Mouse (Mus musculus): ENCODE measurements around the gene Igdcc4.

Igdcc4 gene

DNA sequence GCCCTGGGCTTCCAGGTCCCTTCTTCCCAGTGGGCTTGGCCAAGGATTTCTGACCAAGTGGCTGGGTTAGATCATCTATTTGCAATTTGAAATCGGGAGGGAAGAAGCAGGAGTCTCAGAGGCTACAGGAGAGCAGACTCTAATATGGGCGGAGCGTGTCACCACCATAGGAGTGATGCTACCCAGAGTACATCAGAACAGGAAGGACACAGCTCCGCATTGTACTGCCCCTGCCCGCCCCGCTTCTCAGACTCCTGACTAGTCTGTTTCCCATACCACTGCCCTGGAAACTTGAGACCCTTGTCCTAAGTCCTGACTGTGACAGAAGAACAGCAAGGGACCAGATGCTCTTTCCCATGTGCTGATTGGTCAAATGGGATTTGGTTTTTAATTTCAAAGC lies 56.3 kb downstream of the Igdcc4 start:
- no peak for DNase-seq (ENCODE audit: low spot score)

DNA sequence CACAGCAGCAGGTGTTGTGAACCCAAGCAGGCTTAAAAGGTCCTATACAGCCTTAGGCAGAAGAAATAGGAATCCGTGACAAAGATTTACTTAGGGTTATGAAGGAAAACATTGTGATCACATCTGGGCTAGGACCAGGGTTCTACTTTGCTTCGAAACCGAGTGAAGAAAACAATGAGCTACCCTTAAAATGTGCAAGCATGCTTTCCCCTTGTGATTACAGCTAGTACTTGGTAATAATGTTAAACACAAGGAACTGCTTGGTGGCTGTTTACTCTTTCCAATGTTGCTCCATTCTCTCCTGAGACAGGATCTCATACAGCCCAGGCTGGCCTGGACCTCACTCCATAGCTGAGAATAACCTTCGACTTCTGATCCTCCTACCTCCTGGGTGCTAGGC lies 59.9 kb downstream of the Igdcc4 start:
- DNase-seq (ENCODE audit: low spot score), result no peak

DNA sequence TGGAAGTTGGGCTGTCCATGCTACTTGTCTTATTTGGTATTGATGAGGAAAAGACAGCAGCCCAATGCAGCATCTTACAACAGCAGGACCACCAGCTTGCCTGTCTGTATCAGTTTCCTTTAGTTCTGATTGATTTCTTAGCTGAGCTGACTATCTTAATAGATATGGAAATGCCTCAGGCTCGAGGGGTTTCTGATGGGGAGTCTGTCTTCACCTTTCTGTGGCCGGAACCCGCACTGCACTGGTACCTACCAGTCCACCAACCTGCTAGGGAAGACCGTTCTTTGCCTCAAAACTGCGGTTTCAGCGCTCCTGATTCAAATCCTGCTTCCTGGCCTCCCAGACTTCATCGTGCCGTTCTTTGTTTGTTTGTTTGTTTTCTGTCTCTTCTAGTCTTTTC lies 60.6 kb downstream of the Igdcc4 start:
- no peak for DNase-seq (ENCODE audit: low spot score)

DNA sequence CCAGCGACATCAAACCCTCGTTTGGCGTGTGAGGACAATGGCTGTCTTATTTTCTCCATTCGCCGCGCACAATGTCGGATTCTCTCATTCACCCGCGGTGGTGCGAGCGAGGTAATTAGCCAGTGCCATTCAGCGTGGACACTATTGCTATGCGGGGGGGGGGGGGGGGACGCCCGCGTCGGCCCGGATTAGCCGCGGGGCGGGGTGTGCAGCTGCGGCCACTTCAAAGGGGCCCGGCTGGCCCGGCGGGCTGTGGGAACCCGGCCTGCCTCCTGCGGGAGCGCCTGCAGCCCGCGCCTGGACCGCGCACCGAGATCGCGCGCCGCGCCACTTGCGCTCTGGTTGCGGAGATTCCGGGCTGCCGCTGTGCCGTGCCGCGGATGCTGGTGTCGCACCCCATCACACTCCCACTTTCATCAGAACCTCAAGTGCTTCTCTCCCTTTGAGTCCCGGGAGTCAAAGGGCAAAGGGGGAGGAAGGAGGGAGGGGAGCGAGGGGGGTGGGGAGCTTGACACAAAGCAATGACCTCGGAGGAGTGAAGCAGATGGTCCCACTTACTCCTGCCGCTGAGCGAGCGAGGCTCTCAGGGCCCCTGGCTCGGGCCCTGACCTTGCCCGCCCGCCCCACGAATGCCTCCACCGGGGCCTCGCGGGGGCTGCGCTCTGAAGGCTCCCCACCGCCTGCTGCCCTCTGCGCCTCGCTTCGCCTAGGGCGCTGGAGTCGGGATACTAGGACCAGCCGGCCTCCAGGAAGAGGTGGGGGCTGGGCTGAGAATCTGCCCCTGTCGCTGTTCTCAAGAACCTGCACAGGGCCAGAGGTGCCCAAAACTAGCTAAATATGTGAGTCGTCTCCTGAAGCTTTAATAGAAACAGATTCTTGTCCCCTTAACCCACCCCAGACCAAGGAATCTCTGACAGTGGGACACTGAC lies 61.7 kb downstream of the Igdcc4 start:
- no peak for DNase-seq (ENCODE audit: low spot score)

DNA sequence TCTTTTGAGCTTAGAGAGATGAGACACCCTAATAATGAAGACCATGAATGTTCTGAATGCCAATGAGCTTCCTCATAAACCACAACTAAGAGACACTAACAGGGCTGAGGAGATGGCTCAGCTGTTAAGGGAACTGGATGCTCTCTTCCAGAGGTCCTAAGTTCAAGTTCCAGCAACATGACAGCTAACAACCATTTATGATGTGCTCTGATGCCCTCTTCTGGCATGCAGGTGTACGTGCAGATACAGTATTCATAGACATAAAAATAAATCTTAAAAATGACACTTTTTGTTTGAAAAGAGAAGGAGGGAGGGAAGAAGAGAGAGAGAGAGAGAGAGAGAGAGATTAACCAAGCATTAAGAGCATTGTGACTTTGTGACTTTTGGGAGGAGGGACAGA lies 63.6 kb downstream of the Igdcc4 start:
- no peak for DNase-seq (ENCODE audit: low spot score)

DNA sequence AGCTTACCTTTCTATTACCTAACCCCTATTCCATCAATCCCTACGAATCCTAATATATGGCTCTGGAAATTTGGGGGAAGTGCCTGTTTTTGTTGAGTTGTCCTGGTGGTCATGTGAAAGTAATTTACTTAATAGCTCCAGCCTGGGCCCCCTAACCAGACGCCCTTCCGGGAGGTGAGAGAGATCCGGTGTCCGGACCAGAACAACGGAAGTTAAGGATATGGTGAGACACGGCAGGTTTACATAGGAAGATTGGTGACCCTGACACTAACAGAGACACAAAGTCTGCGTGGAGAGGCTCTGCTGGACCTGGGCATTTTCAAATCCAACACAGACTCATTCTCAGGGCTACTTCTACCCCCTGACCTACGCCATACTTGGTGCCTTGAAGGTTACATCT lies 65.1 kb downstream of the Igdcc4 start:
- no peak for DNase-seq (ENCODE audit: low spot score)

DNA sequence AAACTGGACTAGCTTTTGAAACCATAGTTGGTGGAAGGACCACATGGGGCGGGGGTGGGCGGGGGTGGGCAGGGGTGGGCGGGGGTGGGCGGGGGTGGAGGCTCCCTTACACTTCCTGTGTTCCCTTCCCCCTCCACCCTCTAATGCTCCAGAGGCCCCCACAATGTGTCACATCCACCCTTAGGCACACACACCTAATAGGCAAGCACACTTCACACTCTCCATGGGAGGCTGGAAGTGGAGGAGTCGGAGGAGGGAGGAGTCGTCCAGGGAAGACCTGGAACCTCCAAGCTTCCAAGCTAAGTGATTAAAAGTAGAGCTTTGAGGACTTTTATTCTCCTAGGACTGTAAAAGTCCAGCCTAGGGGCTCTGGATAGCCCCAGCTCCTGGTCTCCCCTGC lies 67.2 kb downstream of the Igdcc4 start:
- DNase-seq (ENCODE audit: low spot score), result no peak

DNA sequence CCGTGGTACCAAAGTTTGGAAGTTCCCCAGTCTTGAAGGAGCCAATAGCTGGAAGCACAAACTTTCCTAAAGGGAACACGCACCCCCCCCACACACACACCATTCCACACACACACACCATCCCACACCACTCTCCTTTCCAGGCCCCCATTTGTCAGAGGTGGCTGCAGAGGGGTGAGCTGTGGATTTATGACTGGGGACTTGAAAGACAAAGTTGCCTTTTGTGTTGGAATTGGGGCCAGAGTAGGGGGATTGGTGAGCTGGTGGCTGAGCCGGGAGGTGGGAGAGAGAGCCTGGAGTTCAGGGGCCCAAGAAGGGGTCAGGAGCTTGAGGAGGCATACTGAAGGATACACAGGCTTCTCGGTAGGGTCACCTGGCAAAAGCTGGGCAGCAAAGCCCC lies 67.7 kb downstream of the Igdcc4 start:
- no peak for DNase-seq (ENCODE audit: low spot score)

DNA sequence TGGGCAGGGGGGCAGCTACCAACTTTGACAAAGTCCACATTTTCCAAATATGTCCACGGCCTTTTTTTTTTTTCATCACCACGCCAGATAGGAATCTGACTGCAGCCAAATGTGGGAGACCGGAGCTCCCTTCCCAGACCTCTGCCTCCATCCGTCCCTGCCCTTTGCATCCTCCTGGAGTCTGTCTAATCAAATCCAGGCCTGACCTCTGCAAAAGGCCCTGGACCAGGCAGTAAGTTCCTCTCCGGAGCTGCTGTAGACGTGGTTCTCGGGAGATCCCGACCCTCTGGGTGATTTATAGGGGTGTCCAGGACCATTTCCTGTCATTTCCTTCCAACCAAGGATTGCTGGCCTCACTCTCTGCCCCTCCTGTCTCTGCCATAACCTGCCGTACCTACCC lies 71.4 kb downstream of the Igdcc4 start:
- DNase-seq (ENCODE audit: low spot score), result no peak

DNA sequence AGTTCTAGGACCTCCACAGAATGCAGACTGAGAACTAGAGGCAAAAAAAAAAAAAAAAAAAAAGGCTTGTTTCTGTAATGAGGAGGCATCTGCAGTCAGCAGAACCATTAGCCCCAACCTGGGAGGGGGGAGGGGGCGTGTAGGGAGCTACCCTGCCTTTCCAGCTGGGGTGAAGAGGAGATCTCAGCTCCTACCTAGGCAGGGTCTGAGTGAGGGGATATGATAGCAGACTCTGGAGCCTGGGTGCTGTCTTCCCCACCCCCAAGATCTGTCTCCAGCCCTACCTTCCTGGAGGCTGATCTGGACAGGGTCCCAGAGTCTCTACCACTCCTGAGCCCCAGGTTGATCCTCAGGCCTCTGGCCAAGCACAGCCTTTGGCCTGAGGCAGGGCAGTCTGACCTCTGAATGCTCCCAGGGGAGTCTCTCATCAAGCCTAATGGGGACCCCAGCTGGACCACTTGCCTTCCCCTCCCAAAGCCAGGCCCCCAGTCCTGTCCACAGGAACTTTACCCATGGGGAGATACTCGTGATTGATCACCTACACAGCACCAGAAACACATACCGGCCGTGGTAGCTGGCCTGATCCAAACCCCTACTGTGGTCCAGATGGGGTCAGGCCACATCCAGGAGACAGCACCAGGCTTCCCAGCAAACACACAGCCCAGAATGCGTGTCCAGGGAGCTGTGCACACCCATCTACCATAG lies 74.1 kb downstream of the Igdcc4 start:
- DNase-seq (ENCODE audit: low spot score), result no peak

DNA sequence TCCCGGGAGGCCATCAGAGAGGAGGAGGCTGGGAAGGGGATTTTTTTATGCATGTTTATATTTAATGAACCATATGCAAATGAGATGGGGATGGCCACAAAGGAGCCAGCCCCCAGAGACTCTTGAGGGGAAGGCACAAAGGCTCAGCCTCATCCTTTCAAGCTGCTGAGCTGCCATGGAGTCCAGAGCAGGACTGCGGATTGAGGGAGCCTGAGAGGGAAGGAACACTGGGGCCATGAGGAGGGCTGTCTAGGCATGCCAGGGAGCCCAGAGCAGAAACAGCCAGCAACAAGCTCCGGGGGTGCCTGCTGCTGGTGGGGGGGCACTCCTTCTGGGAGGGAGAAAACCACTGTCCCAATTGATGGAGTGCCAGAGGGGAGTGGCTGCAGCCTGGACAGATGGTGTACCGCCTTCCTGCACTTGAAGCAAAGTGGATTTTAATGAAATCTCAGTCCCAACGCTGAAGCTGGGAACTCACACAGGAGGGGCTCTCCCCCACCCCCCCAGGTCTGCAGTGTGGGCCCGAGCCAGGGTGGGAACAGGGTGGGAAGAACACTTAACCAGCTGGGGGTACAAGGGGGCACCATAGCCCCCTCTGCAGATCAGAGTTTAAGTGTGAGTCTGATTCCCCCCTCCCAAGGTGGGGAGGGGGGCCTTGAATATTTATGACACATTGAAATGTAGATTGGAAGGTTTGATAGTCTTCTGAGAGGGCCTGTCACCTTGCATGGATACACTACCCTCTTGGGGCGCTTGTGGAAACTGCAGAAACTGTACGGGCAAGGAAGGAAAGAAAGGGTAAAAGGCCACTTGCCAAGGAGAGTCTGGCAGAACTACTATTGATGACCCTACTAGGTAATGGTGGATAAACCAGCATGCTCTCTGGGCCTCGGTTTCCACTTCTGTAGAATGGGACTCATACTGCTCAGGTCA lies 74.9 kb downstream of the Igdcc4 start:
- no peak for DNase-seq (ENCODE audit: low spot score)

DNA sequence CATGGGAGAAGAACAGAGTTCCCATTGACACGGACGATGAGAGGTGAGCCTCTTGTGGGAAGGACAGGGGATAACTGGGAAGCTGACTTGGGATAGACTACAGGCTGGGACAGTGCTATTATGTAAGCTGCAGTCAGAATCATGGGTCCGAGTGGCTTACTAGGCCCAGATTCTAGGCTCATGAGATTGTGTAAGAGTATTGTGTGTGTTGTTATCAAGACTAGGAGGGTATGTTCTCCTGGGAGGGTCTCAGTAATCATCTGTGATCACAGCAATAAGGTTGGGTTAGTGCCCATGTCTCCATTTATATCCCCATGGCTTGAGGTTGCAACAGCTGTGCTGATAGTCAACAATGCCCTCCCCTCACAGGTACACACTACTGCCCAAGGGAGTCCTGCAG lies 76.2 kb downstream of the Igdcc4 start:
- DNase-seq (ENCODE audit: low spot score), result no peak

DNA sequence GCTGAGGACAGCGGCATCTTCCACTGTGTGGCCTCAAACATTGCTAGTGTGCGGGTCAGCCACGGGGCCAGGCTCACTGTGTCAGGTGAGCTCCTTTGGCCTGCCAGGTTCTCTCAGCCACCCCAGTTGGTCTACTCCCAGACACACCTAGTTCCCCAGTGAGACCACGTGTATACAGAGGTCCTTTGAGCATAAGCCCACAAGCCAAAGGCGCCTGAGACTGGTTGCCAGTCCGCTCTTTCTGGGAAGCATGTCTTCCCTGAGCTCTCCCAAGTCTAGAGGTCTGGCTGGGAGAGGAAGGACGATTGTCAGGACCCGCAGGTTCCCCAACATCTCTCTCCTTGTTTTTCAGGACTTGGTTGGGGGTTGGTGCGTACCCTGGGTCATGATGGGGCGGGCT lies 76.6 kb downstream of the Igdcc4 start:
- DNase-seq (ENCODE audit: low spot score), result no peak

DNA sequence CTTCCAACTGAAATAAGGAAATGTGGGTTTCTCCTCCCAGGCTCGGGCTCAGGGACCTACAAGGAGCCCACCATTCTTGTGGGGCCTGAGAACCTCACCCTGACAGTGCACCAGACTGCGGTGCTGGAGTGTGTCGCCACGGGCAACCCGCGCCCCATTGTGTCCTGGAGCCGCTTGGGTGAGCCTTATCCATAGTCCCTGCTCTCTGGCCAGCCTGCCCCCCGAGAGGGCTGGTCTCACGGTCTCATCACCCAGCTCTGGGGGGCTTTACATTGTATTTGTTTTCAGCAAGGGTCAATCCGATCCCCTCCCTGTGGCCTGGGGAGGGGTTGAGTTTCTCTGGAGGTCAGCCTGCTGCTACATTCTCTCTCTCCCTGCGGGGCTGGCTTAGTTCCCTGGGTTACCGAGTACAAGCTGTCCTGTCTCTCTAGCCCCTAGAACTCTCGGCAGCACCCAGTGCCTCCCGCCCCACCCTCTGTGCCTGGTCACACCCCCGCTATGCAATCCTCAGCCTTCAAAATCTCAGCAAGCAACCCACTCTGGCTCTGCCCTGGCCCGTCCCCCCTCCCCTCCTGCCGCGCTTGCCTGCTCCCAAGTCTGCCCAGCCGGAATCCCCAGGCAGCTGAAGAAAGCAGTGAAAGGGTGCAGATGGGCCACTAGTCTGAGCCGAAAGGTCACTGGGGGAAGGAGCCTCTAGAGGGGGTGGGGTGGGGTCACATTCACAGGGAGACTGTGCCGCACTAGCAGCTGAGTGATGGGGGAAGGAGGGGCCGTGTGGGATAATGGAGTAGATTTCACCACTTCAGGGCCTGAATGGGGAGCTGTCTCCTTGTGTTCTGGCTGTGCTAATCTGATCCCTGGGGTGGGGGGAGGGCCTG lies 77.3 kb downstream of the Igdcc4 start:
- peak; percentile 74 for DNase-seq (ENCODE audit: low spot score)

DNA sequence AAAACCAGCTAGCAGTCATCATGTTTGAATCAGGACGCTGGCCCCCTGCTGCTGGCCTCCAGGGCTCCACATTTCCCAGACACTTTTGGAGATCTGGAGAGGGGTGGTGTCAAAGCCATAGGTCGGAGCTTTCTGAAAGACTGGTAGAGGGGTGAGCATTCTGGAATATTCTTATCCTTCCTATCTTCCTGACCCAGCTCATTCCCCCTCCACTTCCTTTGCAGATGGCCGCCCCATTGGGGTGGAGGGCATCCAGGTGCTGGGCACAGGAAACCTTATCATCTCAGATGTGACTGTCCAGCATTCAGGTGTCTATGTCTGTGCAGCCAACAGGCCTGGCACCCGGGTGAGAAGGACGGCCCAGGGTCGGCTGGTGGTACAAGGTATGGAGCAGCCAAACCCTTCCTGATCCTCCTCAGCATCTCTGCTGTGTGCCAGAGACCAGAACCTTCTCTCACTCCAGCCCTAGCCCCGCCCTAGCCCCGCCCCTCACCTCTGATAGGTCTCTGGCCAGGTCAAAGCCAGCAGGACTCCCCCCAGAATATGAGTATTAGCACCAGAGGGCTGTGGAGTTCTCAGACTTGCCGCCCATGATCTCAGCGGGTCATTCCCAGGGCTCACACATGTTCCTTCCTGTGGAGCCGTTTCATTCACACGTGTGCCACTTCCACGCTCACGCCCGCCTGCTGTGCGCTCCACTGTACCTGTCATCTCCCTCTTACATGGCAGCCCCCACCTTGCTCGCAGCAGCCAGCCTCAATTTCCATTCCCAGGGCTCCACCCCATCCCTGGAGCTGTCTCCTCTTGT lies 78.7 kb downstream of the Igdcc4 start:
- DNase-seq (ENCODE audit: low spot score), result no peak
